Mouse (Mus musculus) olfactory bulb, adult 2 months (tissue): Measurements from ENCODE around the gene Trim61. TPM values are rescaled to one million over a fixed set of nuclear protein-coding genes. Genes with fewer than 3 reads are reported as not detected.
"Not testable (repeated sequence)": the region's sequence is repeated elsewhere in the genome, so short reads cannot be mapped to it uniquely, and the experiment has no call there.

ENCODE experiments used
- H3K27ac ChIP-seq: fragments of 200-500 bp; 2 replicates; pipeline ENCODE4 v1.5.1; 2012; ENCODE audit warnings: low read depth, low read length; ENCODE audit not compliant: insufficient read depth
- H3K4me1 ChIP-seq: fragments of 200-500 bp; 2 replicates; pipeline ENCODE4 v1.6.1; 2012; ENCODE audit warnings: low read length; ENCODE audit not compliant: control insufficient read depth, insufficient read depth
- H3K4me3 ChIP-seq: fragments of 200-500 bp; 2 replicates; pipeline ENCODE4 v1.5.1; 2012; ENCODE audit warnings: mild to moderate bottlenecking, low read depth, low read length, moderate library complexity; ENCODE audit not compliant: insufficient read depth
- CTCF ChIP-seq: fragments of 200-500 bp; IDR thresholded peaks from 2 replicates; pipeline ENCODE4 v1.5.1; 2012; ENCODE audit warnings: low read depth, mild to moderate bottlenecking, low read length, moderate library complexity; ENCODE audit not compliant: insufficient read depth
- POLR2A ChIP-seq: fragments of 200-500 bp; IDR thresholded peaks from 2 replicates; pipeline ENCODE4 v1.6.1; 2012; ENCODE audit warnings: mild to moderate bottlenecking, low read depth, low read length, moderate library complexity; ENCODE audit not compliant: insufficient read depth
- WGBS: fragments of 180-500 bp; shearing (Covaris S2); methylation state at CpG from one replicate; pipeline ENCODE4 v1.1.7; 2018; 5-methylcytosine and 5-hydroxymethylcytosine counted together
- polyA plus RNA-seq: library from polyadenylated mRNA; stranded (reverse); fragments of >200 nt; gene quantifications from 2 replicates; pipeline ENCODE4 v1.2.4, GENCODE M21; 2012; ENCODE audit warnings: low replicate concordance; ENCODE audit not compliant: missing spikeins, insufficient read depth, insufficient read length

Gene Trim61
- polyA plus RNA-seq, 1 experiment, result not detected

- Histone ChIP-seq H3K4me1 (no peaks in the 10 kb centered on the region), H3K4me3 (no peak overlapping the region), H3K27ac (no peak overlapping the region)
- 39% methylated on average over 8 of the region's 8 CpGs for WGBS
- TF ChIP-seq CTCF (no peak), POLR2A (no peak)
These were observed 4.2 kb upstream of the Trim61 start for GRCm38 (mm10) chr8:65022485-65022884.

- WGBS, result 65% methylated on average over 6 of the region's 6 CpGs
- H3K4me1 ChIP-seq, H3K27ac ChIP-seq, H3K4me3 ChIP-seq: not testable (repeated sequence)
These were observed 10.7 kb downstream of the Trim61 start for GRCm38 (mm10) chr8:65007616-65008015.

- TF ChIP-seq CTCF, result no peak
- TF ChIP-seq POLR2A, result no peak
- WGBS, result 88% methylated on average over 4 of the region's 4 CpGs
- Histone ChIP-seq H3K4me3 (no peak overlapping the region), H3K27ac (no peak overlapping the region), H3K4me1 (no peaks in the 10 kb centered on the region)
These were observed 19.4 kb downstream of the Trim61 start for GRCm38 (mm10) chr8:64998806-64999365.

- WGBS, result 91% methylated on average over 4 of the region's 4 CpGs
These were observed 30.6 kb downstream of the Trim61 start, which contains the start of gene Trim75 for GRCm38 (mm10) chr8:64987731-64988130. Gene Trim75 (minus strand): TSS chr8:64987831.

GRCm38 (mm10) chr8:64983150-64983897, 35.0 kb downstream of the Trim61 start:
- WGBS, result 74% methylated on average over 20 of the region's 20 CpGs
- Histone ChIP-seq H3K4me1 (no peaks in the 10 kb centered on the region), H3K27ac (no peak overlapping the region), H3K4me3 (no peak overlapping the region)
- TF ChIP-seq POLR2A (no peak), CTCF (no peak)

More at GRCm38 (mm10) chr8:64987731-64988130, 30.6 kb downstream of the Trim61 start, which contains the start of gene Trim75:
- Histone ChIP-seq H3K4me1 (no peaks in the 10 kb centered on the region), H3K4me3 (no peak within 1 kb of the TSS), H3K27ac (no peak within 1 kb of the TSS)
- no peak for TF ChIP-seq POLR2A
- no peak for TF ChIP-seq CTCF

Other genes starting within 250 kb of the Trim61 start
- gene Klhl2, start 168.5 kb downstream of the Trim61 start, polyA plus RNA-seq, result not detected in 2 replicates
- gene Tmem192, start 71.3 kb downstream of the Trim61 start, polyA plus RNA-seq, result not detected in 2 replicates
- gene Trim75, start 30.7 kb downstream of the Trim61 start, polyA plus RNA-seq, result not detected in 2 replicates
- not detected in 2 replicates for gene Trim60, start 61 bp upstream of the Trim61 start, polyA plus RNA-seq
- not detected in 2 replicates for gene Apela, start 18.8 kb upstream of the Trim61 start, polyA plus RNA-seq
- not detected in 2 replicates for gene Gm10663, start 56.5 kb upstream of the Trim61 start, polyA plus RNA-seq
- not detected in 2 replicates for gene BC030870, start 111.0 kb upstream of the Trim61 start, polyA plus RNA-seq